Mouse (Mus musculus) monocyte, adult 2 months (primary cell): ENCODE results near the gene Il6ra.
"Not testable (repeated sequence)": the region's sequence is repeated elsewhere in the genome, so short reads cannot be mapped to it uniquely, and the experiment has no call there.

ENCODE experiments used
- DNase-seq, 2 experiments: peaks; one replicate each; pipeline ENCODE4 v3.0.0; 2022; ENCODE audit warnings: low spot score in 2 of 2, low read depth in 1 of 2

The Il6ra gene

GRCm38 (mm10) chr3:89876469-89876868 is 36.5 kb downstream of the Il6ra start:
- DNase-seq: no peak

- DNase-seq: no peak
These were observed 37.2 kb downstream of the Il6ra start for GRCm38 (mm10) chr3:89875781-89876180.

- no peak for DNase-seq
These were observed 38.0 kb downstream of the Il6ra start for GRCm38 (mm10) chr3:89875021-89875420.

GRCm38 (mm10) chr3:89874076-89874475 is 38.9 kb downstream of the Il6ra start:
- no peak for DNase-seq

GRCm38 (mm10) chr3:89872684-89873083 is 40.3 kb downstream of the Il6ra start:
- no peak for DNase-seq

GRCm38 (mm10) chr3:89872209-89872608 is 40.8 kb downstream of the Il6ra start:
- DNase-seq: no peak

- no peak for DNase-seq
These were observed 41.6 kb downstream of the Il6ra start for GRCm38 (mm10) chr3:89871339-89871914.

- DNase-seq: no peak
These were observed 42.3 kb downstream of the Il6ra start for GRCm38 (mm10) chr3:89870472-89871271.

GRCm38 (mm10) chr3:89869556-89869955 is 43.4 kb downstream of the Il6ra start:
- DNase-seq: no peak

GRCm38 (mm10) chr3:89868956-89869355 is 44.0 kb downstream of the Il6ra start:
- no peak for DNase-seq

- DNase-seq: no peak
These were observed 44.6 kb downstream of the Il6ra start for GRCm38 (mm10) chr3:89868357-89868756.

- no peak for DNase-seq
These were observed 45.3 kb downstream of the Il6ra start for GRCm38 (mm10) chr3:89867651-89868050.

- DNase-seq: no peak
These were observed 47.2 kb downstream of the Il6ra start for GRCm38 (mm10) chr3:89865764-89866163.

- DNase-seq: no peak
These were observed 48.0 kb downstream of the Il6ra start for GRCm38 (mm10) chr3:89865020-89865419.

GRCm38 (mm10) chr3:89863716-89864509 is 49.1 kb downstream of the Il6ra start:
- DNase-seq: no peak

GRCm38 (mm10) chr3:89863276-89863675 is 49.7 kb downstream of the Il6ra start:
- not testable (repeated sequence) for DNase-seq

GRCm38 (mm10) chr3:89862182-89862761 is 50.7 kb downstream of the Il6ra start:
- no peak for DNase-seq

- peak; percentile 64 to 66 for DNase-seq
These were observed 51.9 kb downstream of the Il6ra start for GRCm38 (mm10) chr3:89861070-89861469.

GRCm38 (mm10) chr3:89860343-89860742 is 52.7 kb downstream of the Il6ra start:
- no peak for DNase-seq

GRCm38 (mm10) chr3:89859936-89860335 is 53.1 kb downstream of the Il6ra start:
- DNase-seq: no peak

GRCm38 (mm10) chr3:89858888-89859287 is 54.1 kb downstream of the Il6ra start:
- DNase-seq: no peak

- no peak for DNase-seq
These were observed 54.9 kb downstream of the Il6ra start for GRCm38 (mm10) chr3:89858123-89858522.
